Mouse (Mus musculus) regulatory T cell (primary cell): ENCODE results near the gene Rsrp1.
"Not testable (repeated sequence)": the region's sequence is repeated elsewhere in the genome, so short reads cannot be mapped to it uniquely, and the experiment has no call there.

Experiments used
- in situ Hi-C: fragments of 300-600 bp; cut with MboI, MseI; formaldehyde crosslinking; loops from one replicate; pipeline ENCODE4 v1.15.1; 2025; ENCODE audit warnings: high pct_unique_total_duplicates

Rsrp1 gene

GRCm38 (mm10) chr4:134923258-134924018 is at the start of gene Rsrp1:
Rsrp1 (plus strand) TSS chr4:134923592.
- in situ Hi-C loops: no loop called here

- in situ Hi-C loops: no loop called here
Measured at GRCm38 (mm10) chr4:134876171-134876570, 47.2 kb upstream of the Rsrp1 start.

GRCm38 (mm10) chr4:134879410-134879981 is 43.9 kb upstream of the Rsrp1 start:
- in situ Hi-C loops: no loop called here

GRCm38 (mm10) chr4:134880041-134880440 is 43.4 kb upstream of the Rsrp1 start:
- in situ Hi-C loops: no loop called here

- in situ Hi-C loops: no loop called here
Measured at GRCm38 (mm10) chr4:134883266-134883665, 40.1 kb upstream of the Rsrp1 start.

- in situ Hi-C loops: no loop called here
Measured at GRCm38 (mm10) chr4:134883808-134884207, 39.6 kb upstream of the Rsrp1 start.

GRCm38 (mm10) chr4:134884364-134884763 is 39.0 kb upstream of the Rsrp1 start:
- in situ Hi-C loops: no loop called here

GRCm38 (mm10) chr4:134892096-134892495 is 31.3 kb upstream of the Rsrp1 start:
- in situ Hi-C loops: no loop called here

GRCm38 (mm10) chr4:134897256-134897655 is 26.1 kb upstream of the Rsrp1 start:
- in situ Hi-C loops: no loop called here

- in situ Hi-C loops: no loop called here
Measured at GRCm38 (mm10) chr4:134901126-134901525, 22.3 kb upstream of the Rsrp1 start.

GRCm38 (mm10) chr4:134903046-134903445 is 20.3 kb upstream of the Rsrp1 start:
- in situ Hi-C loops: no loop called here

- in situ Hi-C loops: not testable (repeated sequence)
Measured at GRCm38 (mm10) chr4:134911406-134911805, 12.0 kb upstream of the Rsrp1 start.

GRCm38 (mm10) chr4:134913413-134913812 is 10.0 kb upstream of the Rsrp1 start:
- in situ Hi-C loops: no loop called here

- in situ Hi-C loops: no loop called here
Measured at GRCm38 (mm10) chr4:134914122-134914863, 9.1 kb upstream of the Rsrp1 start.

GRCm38 (mm10) chr4:134914864-134915209 is 8.6 kb upstream of the Rsrp1 start, which contains the start of gene Tmem50a:
Tmem50a (minus strand) TSS chr4:134915024.
- in situ Hi-C loops: no loop called here

- in situ Hi-C loops: no loop called here
Measured at GRCm38 (mm10) chr4:134915223-134916050, 8.0 kb upstream of the Rsrp1 start.

- in situ Hi-C loops: no loop called here
Measured at GRCm38 (mm10) chr4:134917194-134917593, 6.2 kb upstream of the Rsrp1 start.

- in situ Hi-C loops: no loop called here
Measured at GRCm38 (mm10) chr4:134918381-134918780, 5.0 kb upstream of the Rsrp1 start.

- in situ Hi-C loops: no loop called here
Measured at GRCm38 (mm10) chr4:134919733-134920540, 3.5 kb upstream of the Rsrp1 start.

- in situ Hi-C loops: no loop called here
Measured at GRCm38 (mm10) chr4:134920631-134921030, 2.8 kb upstream of the Rsrp1 start.

GRCm38 (mm10) chr4:134921703-134922102 is 1.7 kb upstream of the Rsrp1 start:
- in situ Hi-C loops: no loop called here
